Mouse (Mus musculus): ENCODE results near the gene Mtx1. TPM values are rescaled to one million over a fixed set of nuclear protein-coding genes. Genes with fewer than 3 reads are reported as not detected.
A peak's percentile ranks its signal among the peaks of the same experiment; 100 is the strongest.

Gene Mtx1
- 213 and 231 TPM in 2 replicates for polyA plus RNA-seq (2014; fragmentation: Nextera tagmentation; extraction: Ambion mirVana)

DNA sequence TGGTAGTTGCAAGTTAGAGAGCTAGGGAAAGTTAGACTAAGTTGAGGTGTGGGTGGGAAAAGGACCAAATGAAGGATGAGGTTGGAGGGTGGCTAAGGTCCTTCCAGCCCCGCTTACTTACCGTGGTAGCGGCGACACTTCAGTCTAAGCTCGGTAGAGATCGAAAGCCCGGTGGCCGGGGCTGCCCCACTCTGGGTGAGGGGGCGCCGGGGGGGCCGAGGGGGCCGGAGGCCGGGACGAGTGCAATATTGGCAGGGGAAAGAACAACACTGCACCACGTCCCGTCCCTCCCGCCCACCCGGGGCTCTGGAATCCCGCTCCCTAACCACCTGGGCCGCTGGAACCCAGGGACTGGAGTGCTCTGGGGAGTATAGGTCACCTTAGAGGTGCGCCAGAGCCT, at the start of gene Mtx1:
TSS of gene Mtx1 (minus strand) at position 189 of the 400 bp plus-strand sequence.
- H3K4me3 ChIP-seq (ENCODE audit: low read depth, low read length) = peak within 1 kb of the TSS; percentile 44
- whole genome bisulfite sequencing = 1% methylated on average over 21 of the region's 21 CpGs
- peak within 1 kb of the TSS; percentile 62 for H3K9ac ChIP-seq (ENCODE audit: low read length)
- H3K27me3 ChIP-seq (ENCODE audit: control insufficient read depth, insufficient read depth, low read length) = 0 out of 2 replicates have a peak, but pooled peaks cover 2% of the 10 kb centered on the region
- H3K9me3 ChIP-seq (ENCODE audit: control insufficient read depth, low read length) = no peaks in the 10 kb centered on the region
- peak within 1 kb of the TSS; percentile 55 for H3K27ac ChIP-seq (replicated peaks; ENCODE audit: low read depth, low read length)
- H3K4me1 ChIP-seq (ENCODE audit: control insufficient read depth, insufficient read depth, low read length) = peaks cover 24% of the 10 kb centered on the region
- H3K4me2 ChIP-seq (ENCODE audit: low read depth, severe bottlenecking) = peak within 1 kb of the TSS; percentile 92
- ATAC-seq (ENCODE audit: insufficient number of reproducible peaks, low FRiP score, low TSS enrichment, low read depth) = 0 out of 2 replicates have a peak, but pooled peaks have one; percentile 7
- no peak for DNase-seq (ENCODE audit: low spot score)
- H3K36me3 ChIP-seq (ENCODE audit: control insufficient read depth, insufficient read depth, low read length) = no peaks in the 10 kb centered on the region; the same call in 1 of the 2 replicates

DNA sequence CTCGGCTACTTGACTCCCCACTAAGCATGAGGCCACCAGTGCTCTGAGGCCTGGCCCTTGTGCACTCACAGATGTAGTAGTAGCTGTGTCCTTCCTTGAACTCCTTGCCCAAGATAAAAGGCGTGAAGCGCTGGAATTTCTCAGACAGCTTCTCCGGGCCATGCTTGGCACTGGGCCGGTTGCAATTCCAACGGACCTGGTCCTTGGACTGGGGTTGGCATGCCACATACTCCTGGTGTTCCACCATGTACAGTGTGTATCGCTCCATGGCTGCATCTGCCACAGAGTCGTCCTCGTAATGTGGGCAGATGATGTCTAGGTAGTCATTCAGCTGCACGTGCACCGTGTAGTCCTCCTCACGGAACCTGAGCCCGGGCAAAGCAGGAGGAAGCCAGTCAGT, 49.2 kb upstream of the Mtx1 start:
- H3K9me3 ChIP-seq (ENCODE audit: control insufficient read depth, low read length) = no peaks in the 10 kb centered on the region
- ATAC-seq (ENCODE audit: insufficient number of reproducible peaks, low FRiP score, low TSS enrichment, low read depth) = no peak
- H3K9ac ChIP-seq (ENCODE audit: low read length) = no peak overlapping the region
- no peak overlapping the region for H3K27ac ChIP-seq (replicated peaks; ENCODE audit: low read depth, low read length)
- 95% methylated on average over 13 of the region's 13 CpGs for WGBS
- H3K4me1 ChIP-seq (ENCODE audit: control insufficient read depth, insufficient read depth, low read length) = peaks cover 37% of the 10 kb centered on the region
- no peaks in the 10 kb centered on the region for H3K36me3 ChIP-seq (ENCODE audit: control insufficient read depth, insufficient read depth, low read length)
- no peak overlapping the region for H3K4me3 ChIP-seq (ENCODE audit: low read depth, low read length)
- 0 out of 2 replicates have a peak, but pooled peaks cover 6% of the 10 kb centered on the region for H3K27me3 ChIP-seq (ENCODE audit: control insufficient read depth, insufficient read depth, low read length)
- no peak for DNase-seq (ENCODE audit: low spot score)
- H3K4me2 ChIP-seq (ENCODE audit: low read depth, severe bottlenecking) = no peak overlapping the region

DNA sequence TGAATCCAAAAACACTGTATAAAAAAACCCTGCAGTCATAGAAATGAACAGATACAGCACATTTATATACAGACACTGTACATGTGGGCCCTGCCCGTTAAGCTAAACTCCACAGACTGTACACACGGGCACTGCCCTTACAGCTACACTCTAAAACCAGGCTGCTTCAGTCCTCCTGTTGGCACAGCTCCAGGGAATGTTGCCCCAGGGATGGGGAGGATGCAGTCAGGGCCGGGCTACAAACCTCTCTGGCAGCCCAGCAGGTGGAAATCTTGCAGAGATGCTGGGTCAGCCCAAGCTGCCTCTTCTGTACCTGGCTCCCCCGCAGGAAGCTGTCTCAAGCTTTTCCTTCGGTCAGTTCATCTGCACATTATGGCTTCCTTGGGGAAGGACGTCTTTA, 44.9 kb upstream of the Mtx1 start:
- Histone ChIP-seq H3K9ac (ENCODE audit: low read length) (no peak overlapping the region), H3K4me3 (ENCODE audit: low read depth, low read length) (no peak overlapping the region), H3K27me3 (ENCODE audit: control insufficient read depth, insufficient read depth, low read length) (no peaks in the 10 kb centered on the region), H3K4me2 (ENCODE audit: low read depth, severe bottlenecking) (no peak overlapping the region), H3K9me3 (ENCODE audit: control insufficient read depth, low read length) (no peaks in the 10 kb centered on the region), H3K27ac (replicated peaks; ENCODE audit: low read depth, low read length) (no peak overlapping the region), H3K36me3 (ENCODE audit: control insufficient read depth, insufficient read depth, low read length) (no peaks in the 10 kb centered on the region), H3K4me1 (ENCODE audit: control insufficient read depth, insufficient read depth, low read length) (peaks cover 19% of the 10 kb centered on the region)
- ATAC-seq (ENCODE audit: insufficient number of reproducible peaks, low FRiP score, low TSS enrichment, low read depth) (no peak), DNase-seq (ENCODE audit: low spot score) (no peak)
- WGBS = 80% methylated on average over 6 of the region's 6 CpGs

DNA sequence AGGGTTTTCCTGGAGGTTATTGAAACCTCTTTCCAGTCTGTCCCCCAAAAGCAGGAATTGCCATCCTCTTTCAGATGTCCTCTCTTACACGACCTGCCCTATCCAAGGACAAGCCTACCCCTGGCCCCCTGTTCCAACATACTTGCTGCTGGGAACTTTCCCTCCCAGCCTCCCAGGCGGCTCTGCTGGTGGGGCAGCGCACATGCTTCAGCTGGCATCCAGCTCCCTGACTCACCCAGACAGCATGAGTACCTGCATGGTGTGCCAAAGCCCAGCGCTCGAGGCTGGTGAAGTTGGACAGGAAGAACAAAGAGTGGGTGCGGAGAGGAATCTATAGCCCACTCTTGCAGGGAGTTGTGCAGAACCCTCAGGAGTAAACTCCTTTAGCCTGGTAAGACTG, 44.0 kb upstream of the Mtx1 start:
- peak overlapping the region; percentile 42 for H3K4me3 ChIP-seq (ENCODE audit: low read depth, low read length)
- DNase-seq (ENCODE audit: low spot score) (no peak), ATAC-seq (ENCODE audit: insufficient number of reproducible peaks, low FRiP score, low TSS enrichment, low read depth) (no peak)
- H3K4me2 ChIP-seq (ENCODE audit: low read depth, severe bottlenecking) = peak overlapping the region; percentile 77; the same call in 1 of the 2 replicates
- no peaks in the 10 kb centered on the region for H3K36me3 ChIP-seq (ENCODE audit: control insufficient read depth, insufficient read depth, low read length)
- H3K9ac ChIP-seq (ENCODE audit: low read length) = peak overlapping the region; percentile 78
- H3K27ac ChIP-seq (replicated peaks; ENCODE audit: low read depth, low read length) = peak overlapping the region; percentile 66; the same call in 1 of the 2 replicates
- peaks cover 15% of the 10 kb centered on the region for H3K4me1 ChIP-seq (ENCODE audit: control insufficient read depth, insufficient read depth, low read length)
- WGBS = 79% methylated on average over 6 of the region's 6 CpGs
- H3K9me3 ChIP-seq (ENCODE audit: control insufficient read depth, low read length) = no peaks in the 10 kb centered on the region
- no peaks in the 10 kb centered on the region for H3K27me3 ChIP-seq (ENCODE audit: control insufficient read depth, insufficient read depth, low read length)

DNA sequence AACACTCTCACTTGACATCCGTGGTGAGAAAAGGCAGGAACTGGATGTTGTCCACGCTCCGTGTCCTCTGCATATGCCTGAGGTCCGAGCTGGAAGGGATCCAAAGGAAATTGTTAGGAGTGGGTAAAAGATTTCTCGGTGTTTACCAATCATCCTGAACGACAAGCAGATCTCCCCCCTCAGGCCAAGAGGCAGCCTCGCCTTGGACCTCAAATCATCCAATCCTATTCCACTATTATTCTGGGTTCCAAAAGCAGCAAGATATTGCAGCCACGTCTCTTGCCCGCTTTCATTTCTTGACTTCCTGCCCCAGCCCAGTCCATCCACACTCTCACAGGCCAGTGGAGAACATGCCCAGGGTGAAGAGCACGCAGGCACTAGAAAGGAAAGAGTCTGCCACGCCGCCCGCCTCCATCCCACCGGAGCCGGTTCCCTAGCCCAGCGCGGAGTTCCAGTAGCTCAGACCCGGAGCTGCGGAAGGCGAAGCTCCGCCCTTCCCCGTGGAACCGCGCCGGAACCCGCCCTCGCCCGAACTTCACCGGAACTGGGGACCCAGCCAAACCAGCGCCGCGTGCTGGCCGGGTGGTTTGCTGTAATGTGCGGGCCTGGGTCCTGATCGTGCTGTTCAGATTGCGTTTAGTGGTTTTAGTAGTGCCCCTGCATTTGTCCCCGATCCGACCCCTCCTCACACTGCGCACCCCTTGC, 43.3 kb upstream of the Mtx1 start, which contains the start of gene Slc50a1:
TSS of gene Slc50a1 (minus strand) at position 520 of the 705 bp plus-strand sequence.
- H3K36me3 ChIP-seq (ENCODE audit: control insufficient read depth, insufficient read depth, low read length) = no peaks in the 10 kb centered on the region
- H3K4me1 ChIP-seq (ENCODE audit: control insufficient read depth, insufficient read depth, low read length) = peaks cover 15% of the 10 kb centered on the region
- DNase-seq (ENCODE audit: low spot score) = peak; percentile 80
- peak within 1 kb of the TSS; percentile 42 for H3K4me3 ChIP-seq (ENCODE audit: low read depth, low read length)
- H3K27me3 ChIP-seq (ENCODE audit: control insufficient read depth, insufficient read depth, low read length) = no peaks in the 10 kb centered on the region
- H3K9ac ChIP-seq (ENCODE audit: low read length) = peak within 1 kb of the TSS; percentile 78
- peak within 1 kb of the TSS; percentile 66 for H3K27ac ChIP-seq (replicated peaks; ENCODE audit: low read depth, low read length)
- peak within 1 kb of the TSS; percentile 77 for H3K4me2 ChIP-seq (ENCODE audit: low read depth, severe bottlenecking)
- no peak for ATAC-seq (ENCODE audit: insufficient number of reproducible peaks, low FRiP score, low TSS enrichment, low read depth)
- no peaks in the 10 kb centered on the region for H3K9me3 ChIP-seq (ENCODE audit: control insufficient read depth, low read length)
- WGBS = 6% methylated on average over 39 of the region's 39 CpGs

DNA sequence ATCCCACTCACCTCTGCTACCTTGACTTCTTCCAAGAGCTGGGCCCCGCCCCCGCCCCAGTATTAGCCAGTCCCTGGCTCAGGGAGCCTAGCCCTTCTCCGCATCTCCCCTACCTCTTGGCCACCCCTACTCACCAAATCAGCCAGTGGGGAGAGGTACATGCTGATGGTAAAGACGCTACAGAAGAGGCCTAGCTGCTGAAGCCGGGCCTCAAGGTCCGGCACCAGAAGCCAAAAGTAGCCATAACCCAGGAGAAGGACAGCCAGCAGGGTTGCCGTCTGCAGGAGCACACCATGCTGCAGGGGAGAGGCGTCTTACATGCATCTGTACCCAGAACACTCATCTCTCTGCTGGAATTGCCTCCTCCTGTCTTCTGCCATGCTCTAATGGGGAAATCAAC, 42.0 kb upstream of the Mtx1 start:
- Histone ChIP-seq H3K36me3 (ENCODE audit: control insufficient read depth, insufficient read depth, low read length) (no peaks in the 10 kb centered on the region), H3K27me3 (ENCODE audit: control insufficient read depth, insufficient read depth, low read length) (no peaks in the 10 kb centered on the region), H3K9ac (ENCODE audit: low read length) (no peak overlapping the region), H3K9me3 (ENCODE audit: control insufficient read depth, low read length) (no peaks in the 10 kb centered on the region), H3K4me2 (ENCODE audit: low read depth, severe bottlenecking) (no peak overlapping the region), H3K4me3 (ENCODE audit: low read depth, low read length) (no peak overlapping the region), H3K4me1 (ENCODE audit: control insufficient read depth, insufficient read depth, low read length) (peaks cover 15% of the 10 kb centered on the region), H3K27ac (replicated peaks; ENCODE audit: low read depth, low read length) (no peak overlapping the region)
- 49% methylated on average over 8 of the region's 8 CpGs for WGBS
- ATAC-seq (ENCODE audit: insufficient number of reproducible peaks, low FRiP score, low TSS enrichment, low read depth) (no peak), DNase-seq (ENCODE audit: low spot score) (no peak)

DNA sequence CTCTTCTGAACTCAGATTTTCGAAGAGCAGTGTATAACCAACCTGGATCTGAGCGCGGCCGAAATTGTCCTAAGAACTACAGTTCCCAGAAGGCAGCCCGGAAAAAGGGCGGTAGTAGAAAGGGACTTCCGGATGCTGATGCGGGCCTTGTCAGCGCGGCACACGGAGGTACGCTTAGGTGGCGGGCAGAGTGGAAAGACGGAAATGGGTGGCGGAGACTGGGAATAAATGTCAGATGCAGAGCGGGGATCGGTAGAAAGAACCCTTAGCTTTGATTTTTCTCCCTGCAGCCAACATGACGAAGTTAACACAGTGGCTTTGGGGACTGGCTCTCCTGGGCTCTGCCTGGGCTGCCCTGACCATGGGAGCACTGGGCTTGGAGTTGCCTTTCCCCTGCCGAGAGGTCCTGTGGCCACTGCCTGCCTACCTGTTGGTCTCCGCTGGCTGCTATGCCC, 39.6 kb upstream of the Mtx1 start:
- peak overlapping the region; percentile 95 for H3K4me2 ChIP-seq (ENCODE audit: low read depth, severe bottlenecking)
- WGBS = under 1% methylated on average over 20 of the region's 20 CpGs
- DNase-seq (ENCODE audit: low spot score) (peak; percentile 87), ATAC-seq (ENCODE audit: insufficient number of reproducible peaks, low FRiP score, low TSS enrichment, low read depth) (peak; percentile 66)
- H3K27me3 ChIP-seq (ENCODE audit: control insufficient read depth, insufficient read depth, low read length) = no peaks in the 10 kb centered on the region
- no peak overlapping the region; the same call in 1 of the 2 replicates for H3K27ac ChIP-seq (replicated peaks; ENCODE audit: low read depth, low read length)
- H3K36me3 ChIP-seq (ENCODE audit: control insufficient read depth, insufficient read depth, low read length) = no peaks in the 10 kb centered on the region
- H3K9ac ChIP-seq (ENCODE audit: low read length) = peak overlapping the region; percentile 83
- H3K4me3 ChIP-seq (ENCODE audit: low read depth, low read length) = peak overlapping the region; percentile 55
- H3K9me3 ChIP-seq (ENCODE audit: control insufficient read depth, low read length) = no peaks in the 10 kb centered on the region
- peaks cover 15% of the 10 kb centered on the region for H3K4me1 ChIP-seq (ENCODE audit: control insufficient read depth, insufficient read depth, low read length)

DNA sequence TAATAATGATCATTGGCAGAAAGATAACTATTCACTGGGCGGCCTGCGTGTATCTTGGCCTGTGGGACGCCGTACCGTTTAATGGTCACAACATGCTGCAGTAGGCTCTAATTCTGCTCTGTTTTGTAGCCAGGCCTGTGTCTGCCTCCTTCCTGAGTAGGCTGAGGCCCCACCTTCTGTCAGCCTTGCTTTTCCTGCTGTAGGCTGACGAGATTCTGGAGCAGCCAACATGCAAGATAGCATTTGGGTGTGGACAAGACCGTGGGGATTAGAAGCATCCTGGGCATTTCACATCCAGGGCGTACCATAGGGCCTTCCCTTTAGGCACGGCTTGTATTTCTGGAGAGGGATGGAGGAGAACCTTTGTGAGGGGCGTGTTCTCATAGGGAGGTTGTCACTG, 35.5 kb upstream of the Mtx1 start:
- Histone ChIP-seq H3K9me3 (ENCODE audit: control insufficient read depth, low read length) (no peaks in the 10 kb centered on the region), H3K27me3 (ENCODE audit: control insufficient read depth, insufficient read depth, low read length) (no peaks in the 10 kb centered on the region), H3K36me3 (ENCODE audit: control insufficient read depth, insufficient read depth, low read length) (no peaks in the 10 kb centered on the region), H3K9ac (ENCODE audit: low read length) (no peak overlapping the region), H3K4me3 (ENCODE audit: low read depth, low read length) (no peak overlapping the region), H3K27ac (replicated peaks; ENCODE audit: low read depth, low read length) (no peak overlapping the region), H3K4me1 (ENCODE audit: control insufficient read depth, insufficient read depth, low read length) (peaks cover 4% of the 10 kb centered on the region; the same call in 1 of the 2 replicates), H3K4me2 (ENCODE audit: low read depth, severe bottlenecking) (no peak overlapping the region)
- DNase-seq (ENCODE audit: low spot score) = no peak
- WGBS = 71% methylated on average over 10 of the region's 10 CpGs
- no peak for ATAC-seq (ENCODE audit: insufficient number of reproducible peaks, low FRiP score, low TSS enrichment, low read depth)
